Mouse (Mus musculus) liver, embryonic 14.5 days (tissue): Measurements from ENCODE around the gene Bicral.

Experiments used
- CTCF ChIP-seq: IDR thresholded peaks from 2 replicates; pipeline ENCODE4 v1.5.1; 2016; ENCODE audit warnings: antibody characterized with exemption, low read depth, control low read depth
- EP300 ChIP-seq: IDR thresholded peaks from 2 replicates; pipeline ENCODE4 v1.6.1; 2016; ENCODE audit warnings: antibody characterized with exemption, low read depth

DNA sequence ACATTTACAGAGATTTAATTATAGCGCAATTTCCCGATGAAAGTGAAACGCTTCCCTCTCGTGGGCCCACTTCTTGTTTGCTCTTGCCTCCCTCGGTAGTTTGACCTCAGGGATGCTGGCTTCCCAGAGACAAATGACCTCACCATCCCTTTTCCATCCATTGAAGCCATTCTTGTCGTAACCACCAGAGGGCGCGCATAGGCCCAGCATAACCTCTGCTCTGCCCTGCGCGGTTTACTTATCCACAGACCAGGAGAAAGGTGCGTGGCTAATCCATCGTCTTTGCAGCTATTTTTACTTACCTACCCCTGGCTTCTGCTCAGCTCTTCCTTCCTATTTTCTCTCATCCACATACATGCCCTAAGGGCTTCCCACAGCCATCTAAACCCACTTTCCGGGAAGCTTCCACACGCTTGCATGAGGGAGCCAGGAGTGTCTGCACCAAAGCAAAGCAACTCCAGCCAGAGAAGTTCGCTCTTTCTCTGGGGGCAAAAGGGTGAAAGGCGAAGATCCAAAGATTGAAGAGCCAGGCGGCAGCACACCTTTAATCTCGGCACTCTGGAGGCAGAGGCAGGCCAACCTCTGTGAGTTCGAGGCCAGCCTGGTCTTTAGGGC lies 45.7 kb upstream of the Bicral start:
- TF ChIP-seq CTCF (peak; percentile 98), EP300 (no peak)
